Mouse (Mus musculus) ES-E14 (cell line): ENCODE measurements around the gene Cadm2. TPM values are rescaled to one million over a fixed set of nuclear protein-coding genes. Genes with fewer than 3 reads are reported as not detected.

Experiments
- DNase-seq: peaks from one replicate; pipeline ENCODE4 v3.0.0-alpha.2; 2013; ENCODE audit warnings: low read depth, low spot score
- H3K27ac ChIP-seq: 2 replicates; pipeline ENCODE4 v1.5.1; 2012; ENCODE audit warnings: low read depth, mild to moderate bottlenecking, low read length, moderate library complexity, mixed read lengths; ENCODE audit not compliant: poor library complexity, insufficient read depth, severe bottlenecking
- H3K36me3 ChIP-seq: 2 replicates; pipeline ENCODE4 v1.6.1; 2012; ENCODE audit warnings: mild to moderate bottlenecking, low read length, moderate library complexity, mixed read lengths; ENCODE audit not compliant: control insufficient read depth, poor library complexity, insufficient read depth, severe bottlenecking
- H3K4me1 ChIP-seq, 2 experiments: fragments of 150-350 bp in 1 of 2; sonication (generic) in 1 of 2; 2 replicates each; pipeline ENCODE4 v1.6.1; 2012; ENCODE audit warnings: low read length in 2 of 2, mild to moderate bottlenecking in 1 of 2, mixed read lengths in 1 of 2; ENCODE audit not compliant: control insufficient read depth in 2 of 2, insufficient read depth in 2 of 2, poor library complexity in 1 of 2
- H3K4me3 ChIP-seq, 2 experiments: fragments of 150-350 bp in 1 of 2; sonication (generic) in 1 of 2; 2 replicates each; pipeline ENCODE4 v1.5.1; 2012; ENCODE audit warnings: low read length in 2 of 2, low read depth in 1 of 2, mild to moderate bottlenecking in 1 of 2, mixed read lengths in 1 of 2; ENCODE audit not compliant: insufficient read depth in 1 of 2, poor library complexity in 1 of 2, severe bottlenecking in 1 of 2
- H3K9ac ChIP-seq: 2 replicates; pipeline ENCODE4 v1.6.1; 2012; ENCODE audit warnings: low read depth, mild to moderate bottlenecking, low read length, mixed read lengths; ENCODE audit not compliant: poor library complexity, insufficient read depth, severe bottlenecking
- H3K9me3 ChIP-seq: fragments of 150-350 bp; sonication (generic); 2 replicates; pipeline ENCODE4 v1.6.1; 2012; ENCODE audit warnings: low read depth, mild to moderate bottlenecking, low read length; ENCODE audit not compliant: control insufficient read depth, insufficient read depth
- CHD2 ChIP-seq: IDR thresholded peaks from 2 replicates; pipeline ENCODE4 v1.6.1; 2014; ENCODE audit warnings: mild to moderate bottlenecking, low read depth, low read length, inconsistent platforms
- HCFC1 ChIP-seq: IDR thresholded peaks from 2 replicates; pipeline ENCODE4 v1.6.1; 2012; ENCODE audit warnings: low read length, inconsistent platforms, borderline replicate concordance; ENCODE audit not compliant: insufficient read depth
- MAFK ChIP-seq: IDR thresholded peaks from 2 replicates; pipeline ENCODE4 v1.6.1; 2014; ENCODE audit warnings: mild to moderate bottlenecking, low read depth, low read length, inconsistent platforms; ENCODE audit not compliant: insufficient read depth
- ZC3H11A ChIP-seq: IDR thresholded peaks from 2 replicates; pipeline ENCODE4 v1.6.1; 2012; ENCODE audit warnings: low read depth, mild to moderate bottlenecking, inconsistent platforms, low read length, borderline replicate concordance
- ZNF384 ChIP-seq: IDR thresholded peaks from 2 replicates; pipeline ENCODE4 v1.6.1; 2012; ENCODE audit warnings: low read depth, low read length, inconsistent platforms
- in situ Hi-C, 2 experiments: fragments of 600-800 bp; cut with MboI; formaldehyde crosslinking; loops; one replicate each; pipeline ENCODE4 v1.15.1; 2025; ENCODE audit warnings: low sequenced_read_pairs in 2 of 2, inconsistent platforms in 1 of 2; ENCODE audit not compliant: unreplicated experiment in 2 of 2
- total RNA-seq: library from RNA; depleted of rRNA; stranded (reverse); fragments of 300-350 nt; gene quantifications from 2 replicates; pipeline ENCODE4 v1.2.3, GENCODE M21; 2012

Gene Cadm2
- total RNA-seq, 1 experiment = 0.09 TPM

- H3K4me1 ChIP-seq = no peaks in the 10 kb centered on the region
- in situ Hi-C loops = no loop called here
- no peak for DNase-seq
- no peak overlapping the region for H3K4me3 ChIP-seq
- no peak overlapping the region for H3K27ac ChIP-seq
- H3K9me3 ChIP-seq = no peaks in the 10 kb centered on the region
- TF ChIP-seq ZC3H11A = no peak
- TF ChIP-seq ZNF384 = no peak
- no peak for TF ChIP-seq MAFK
- TF ChIP-seq HCFC1 = no peak
- TF ChIP-seq CHD2 = no peak
- H3K9ac ChIP-seq = no peak overlapping the region
- no peaks in the 10 kb centered on the region for H3K36me3 ChIP-seq
Measured at GRCm38 (mm10) chr16:66650348-66651012, 970.2 kb downstream of the Cadm2 start.

- H3K4me1 ChIP-seq = no peaks in the 10 kb centered on the region
- DNase-seq = no peak
- H3K9me3 ChIP-seq = no peaks in the 10 kb centered on the region
- TF ChIP-seq HCFC1 = no peak
- no peak for TF ChIP-seq MAFK
- TF ChIP-seq CHD2 = no peak
- H3K36me3 ChIP-seq = no peaks in the 10 kb centered on the region
- no peak overlapping the region for H3K27ac ChIP-seq
- no peak overlapping the region for H3K4me3 ChIP-seq
- H3K9ac ChIP-seq = no peak overlapping the region
- in situ Hi-C loops = no loop called here
Measured at GRCm38 (mm10) chr16:66647798-66648197, 972.9 kb downstream of the Cadm2 start.

- H3K36me3 ChIP-seq = no peaks in the 10 kb centered on the region
- no peak overlapping the region for H3K9ac ChIP-seq
- H3K4me3 ChIP-seq = no peak overlapping the region
- H3K27ac ChIP-seq = no peak overlapping the region
- DNase-seq = no peak
- H3K9me3 ChIP-seq = no peaks in the 10 kb centered on the region
- H3K4me1 ChIP-seq = no peaks in the 10 kb centered on the region
- in situ Hi-C loops = no loop called here
- TF ChIP-seq CHD2 (no peak), HCFC1 (no peak), ZNF384 (no peak)
Measured at GRCm38 (mm10) chr16:66643606-66644005, 977.1 kb downstream of the Cadm2 start.

- in situ Hi-C loops = no loop called here
Measured at GRCm38 (mm10) chr16:66627527-66627926, 993.2 kb downstream of the Cadm2 start.

GRCm38 (mm10) chr16:66622423-66622822 lies 998.3 kb downstream of the Cadm2 start:
- in situ Hi-C loops = no loop called here
- H3K36me3 ChIP-seq = no peaks in the 10 kb centered on the region
- TF ChIP-seq CHD2 (no peak), ZNF384 (no peak), ZC3H11A (no peak), HCFC1 (no peak), MAFK (no peak)

More at GRCm38 (mm10) chr16:66627527-66627926, 993.2 kb downstream of the Cadm2 start:
- Histone ChIP-seq H3K4me1 (no peaks in the 10 kb centered on the region), H3K9me3 (no peaks in the 10 kb centered on the region), H3K9ac (no peak overlapping the region), H3K36me3 (no peaks in the 10 kb centered on the region), H3K27ac (no peak overlapping the region), H3K4me3 (no peak overlapping the region)
- DNase-seq = no peak
- TF ChIP-seq HCFC1 = no peak
- TF ChIP-seq ZC3H11A = no peak
- TF ChIP-seq CHD2 = no peak
- no peak for TF ChIP-seq MAFK
- no peak for TF ChIP-seq ZNF384

More at GRCm38 (mm10) chr16:66622423-66622822, 998.3 kb downstream of the Cadm2 start:
- H3K9ac ChIP-seq = no peak overlapping the region
- H3K4me3 ChIP-seq = no peak overlapping the region
- no peak for DNase-seq
- no peaks in the 10 kb centered on the region for H3K4me1 ChIP-seq
- H3K9me3 ChIP-seq = no peaks in the 10 kb centered on the region
- no peak overlapping the region for H3K27ac ChIP-seq
